Mouse (Mus musculus) adipocyte (in vitro differentiated cells): Measurements from ENCODE around the gene Tut7.
A peak's percentile ranks its signal among the peaks of the same experiment; 100 is the strongest.
"Not testable (repeated sequence)": the region's sequence is repeated elsewhere in the genome, so short reads cannot be mapped to it uniquely, and the experiment has no call there.

Experiments used
- DNase-seq: peaks from one replicate; pipeline ENCODE4 v3.0.0-alpha.2; 2016; ENCODE audit warnings: low spot score

The Tut7 gene

GRCm38 (mm10) chr13:59832454-59832853 is 9.5 kb upstream of the Tut7 start:
- no peak for DNase-seq

- DNase-seq = peak; percentile 78
Measured at GRCm38 (mm10) chr13:59825966-59826365, 3.0 kb upstream of the Tut7 start.

GRCm38 (mm10) chr13:59820836-59821235 is 2.1 kb downstream of the Tut7 start:
- no peak for DNase-seq

- peak; percentile 39 for DNase-seq
Measured at GRCm38 (mm10) chr13:59820114-59820513, 2.8 kb downstream of the Tut7 start.

GRCm38 (mm10) chr13:59817352-59817751 is 5.6 kb downstream of the Tut7 start:
- DNase-seq = no peak

GRCm38 (mm10) chr13:59814109-59814591 is 8.8 kb downstream of the Tut7 start:
- no peak for DNase-seq

GRCm38 (mm10) chr13:59811581-59811980 is 11.4 kb downstream of the Tut7 start:
- DNase-seq = no peak

- DNase-seq = peak; percentile 80
Measured at GRCm38 (mm10) chr13:59801000-59801399, 21.9 kb downstream of the Tut7 start.

- no peak for DNase-seq
Measured at GRCm38 (mm10) chr13:59800077-59800476, 22.9 kb downstream of the Tut7 start.

GRCm38 (mm10) chr13:59798306-59798705 is 24.6 kb downstream of the Tut7 start:
- no peak for DNase-seq

GRCm38 (mm10) chr13:59796466-59796848 is 26.5 kb downstream of the Tut7 start:
- no peak for DNase-seq

- DNase-seq = no peak
Measured at GRCm38 (mm10) chr13:59795807-59796465, 27.0 kb downstream of the Tut7 start.

GRCm38 (mm10) chr13:59794786-59795185 is 28.2 kb downstream of the Tut7 start:
- DNase-seq = no peak

- no peak for DNase-seq
Measured at GRCm38 (mm10) chr13:59782145-59782544, 40.8 kb downstream of the Tut7 start, which contains the start of gene Gm49354. Gene Gm49354 (minus strand): TSS chr13:59782245.

GRCm38 (mm10) chr13:59779744-59780264 is 43.1 kb downstream of the Tut7 start:
- not testable (repeated sequence) for DNase-seq

- DNase-seq = peak; percentile 49
Measured at GRCm38 (mm10) chr13:59779213-59779612, 43.7 kb downstream of the Tut7 start.

- DNase-seq = peak; percentile 86
Measured at GRCm38 (mm10) chr13:59775168-59775567, 47.8 kb downstream of the Tut7 start.

GRCm38 (mm10) chr13:59771257-59771656 is 51.7 kb downstream of the Tut7 start:
- DNase-seq = peak; percentile 89

GRCm38 (mm10) chr13:59770847-59771246 is 52.1 kb downstream of the Tut7 start:
- DNase-seq = peak; percentile 40

GRCm38 (mm10) chr13:59770164-59770562 is 52.8 kb downstream of the Tut7 start:
- peak; percentile 81 for DNase-seq

- DNase-seq = peak; percentile 96
Measured at GRCm38 (mm10) chr13:59769296-59770163, 53.4 kb downstream of the Tut7 start, which contains the start of gene Isca1. Gene Isca1 (minus strand): TSS chr13:59769810.

- peak; percentile 41 for DNase-seq
Measured at GRCm38 (mm10) chr13:59768531-59768930, 54.4 kb downstream of the Tut7 start.
